Mouse (Mus musculus): ENCODE measurements around the gene Gm20792. TPM values are rescaled to one million over a fixed set of nuclear protein-coding genes. Genes with fewer than 3 reads are reported as not detected.
"Not testable (repeated sequence)": the region's sequence is repeated elsewhere in the genome, so short reads cannot be mapped to it uniquely, and the experiment has no call there.

Gene Gm20792
- total RNA-seq (2021), result not detected

DNA sequence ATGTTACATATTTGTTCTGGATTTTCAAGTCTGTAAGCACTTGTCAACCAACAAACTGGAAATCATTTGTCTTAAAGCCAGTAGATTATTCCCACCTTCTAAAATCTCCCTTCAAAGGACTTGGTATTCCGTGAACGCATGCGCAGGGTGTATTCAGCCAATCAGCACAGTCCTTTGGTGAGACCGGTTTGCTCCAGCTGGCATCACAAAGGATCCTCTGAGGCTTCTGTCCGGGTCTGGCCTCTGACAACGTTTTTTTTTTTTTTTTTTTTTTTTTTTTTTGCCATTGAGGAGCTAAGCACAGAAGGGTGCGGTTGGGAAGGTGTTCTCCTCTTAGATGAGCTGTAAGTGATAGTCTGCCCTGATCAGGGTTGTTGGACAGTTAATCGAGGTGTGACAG, at the start of gene Gm20792:
Gene Gm20792, plus strand, starts transcription at position 301 of the 400 bp plus-strand sequence.
- DNase-seq (ENCODE audit: low spot score in 2 of 2); intact Hi-C loops (cut with DNase I): not testable (repeated sequence)
